Mouse (Mus musculus) MN1 (cell line): ENCODE data around the gene 1700061G19Rik.

Experiments
- DNase-seq: peaks from one replicate; pipeline ENCODE4 v3.0.0-alpha.2; 2016; ENCODE audit warnings: low spot score

The 1700061G19Rik gene

DNA sequence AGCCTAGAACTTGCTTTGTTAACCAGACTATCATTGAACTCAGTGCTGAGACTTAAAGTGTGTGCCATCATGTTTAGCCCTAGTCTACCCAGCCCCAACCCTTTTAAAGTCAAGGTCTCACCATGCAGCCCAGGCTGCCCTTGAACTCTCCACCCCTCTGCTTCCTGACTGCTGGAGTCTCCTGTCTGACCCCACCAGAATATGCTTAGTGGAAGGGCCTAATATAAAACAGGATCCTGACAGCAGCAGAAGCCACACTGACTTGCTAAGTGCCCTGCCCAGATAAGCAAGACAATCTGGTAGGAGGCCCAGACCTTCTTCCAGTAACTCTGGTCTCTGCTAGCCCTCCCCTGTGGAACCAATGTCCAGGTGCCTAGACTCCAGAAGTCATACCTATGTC lies 53.8 kb downstream of the 1700061G19Rik start:
- DNase-seq = no peak

DNA sequence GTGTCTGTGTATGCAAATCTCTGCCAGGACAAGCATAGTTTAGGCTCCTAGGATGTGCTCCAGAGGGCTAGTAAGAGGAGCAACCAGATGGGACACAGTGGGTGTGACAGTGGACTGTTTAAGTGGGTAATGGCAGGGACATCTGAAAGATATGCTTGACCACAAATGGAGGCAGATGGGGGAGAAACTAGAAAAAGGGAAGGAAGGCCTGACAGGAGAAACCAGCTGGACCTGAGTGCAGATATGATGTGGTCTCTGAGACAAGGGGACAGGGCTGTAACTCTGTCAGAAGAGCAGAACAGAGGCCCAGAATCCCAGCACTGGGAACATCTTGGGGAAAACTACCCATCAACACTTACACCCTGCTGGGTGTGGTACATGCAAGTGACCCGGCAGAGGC lies 54.3 kb downstream of the 1700061G19Rik start:
- no peak for DNase-seq

DNA sequence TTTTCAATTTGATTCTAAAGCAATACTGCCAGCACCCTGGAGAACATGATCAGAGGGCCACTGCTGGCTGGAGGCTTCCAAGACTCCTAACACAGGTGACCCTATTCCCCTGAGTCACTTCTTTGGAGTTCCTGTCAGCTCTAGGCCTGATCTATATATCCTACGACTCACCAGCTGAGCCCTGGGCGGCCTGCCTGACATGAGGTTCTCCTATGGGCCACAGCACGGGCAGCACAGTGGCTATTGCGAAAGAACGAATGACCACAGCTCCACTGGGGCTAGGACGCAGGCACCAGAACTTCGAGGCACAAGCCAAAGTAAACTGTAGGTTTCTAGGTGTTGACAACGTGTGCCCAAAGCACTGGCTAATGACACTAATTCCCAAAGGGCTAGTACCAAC lies 54.7 kb downstream of the 1700061G19Rik start:
- no peak for DNase-seq

DNA sequence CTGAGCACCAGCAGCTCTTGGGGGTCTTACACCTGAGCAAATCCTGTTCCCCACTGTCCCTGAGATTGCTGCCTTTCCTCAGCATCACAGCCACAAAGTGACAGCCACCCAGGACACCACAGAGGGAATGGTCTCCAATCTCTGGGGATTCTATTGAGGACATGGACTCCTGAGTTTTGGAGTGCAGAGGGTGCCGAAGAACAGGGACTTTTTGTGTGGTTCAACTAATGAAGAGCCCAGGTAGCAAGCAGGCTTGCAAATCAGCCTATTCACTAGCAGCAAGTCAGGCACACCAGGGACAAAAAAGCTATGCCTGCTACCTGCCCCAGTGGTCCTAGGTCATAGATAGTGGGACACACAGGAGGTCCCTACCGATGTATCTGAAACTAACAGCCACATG lies 58.1 kb downstream of the 1700061G19Rik start:
- no peak for DNase-seq

DNA sequence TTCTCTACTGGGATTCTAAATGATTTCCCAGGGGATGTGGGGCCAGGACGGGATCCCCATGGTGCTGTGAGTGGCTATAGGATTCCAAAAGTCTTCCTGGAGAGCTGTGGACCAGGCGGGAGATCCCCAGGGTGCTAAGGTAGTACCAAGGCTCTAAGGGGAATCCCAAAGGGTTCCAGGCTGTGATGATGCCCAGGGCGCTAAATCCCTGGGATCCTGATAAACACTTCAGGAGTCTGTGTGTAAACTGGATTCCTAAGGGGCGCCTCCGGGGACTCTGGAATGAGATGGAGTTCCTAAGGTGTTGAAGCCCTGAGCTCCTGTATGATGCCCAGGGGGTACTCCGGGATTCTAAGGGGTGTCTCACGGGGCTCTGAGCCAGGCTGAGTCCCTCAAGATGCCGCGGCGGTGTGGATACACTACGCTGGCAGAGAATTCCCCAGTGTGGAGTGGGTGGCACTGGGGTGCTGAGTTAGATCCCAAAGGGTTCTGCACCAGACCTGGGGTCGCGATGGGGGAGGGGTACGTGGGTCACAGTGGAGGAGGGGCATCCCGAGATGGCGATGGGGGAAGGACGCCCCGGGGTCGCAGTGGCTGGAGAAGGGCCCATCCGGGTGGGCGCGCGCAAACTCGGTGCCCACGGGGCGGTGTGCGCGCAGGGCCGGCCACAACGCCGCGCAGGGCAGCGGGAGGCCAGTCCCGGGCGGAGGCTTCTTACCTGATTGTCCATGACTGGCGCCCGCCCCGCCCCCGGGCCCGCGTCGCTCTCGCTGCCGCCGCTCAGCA lies 59.5 kb downstream of the 1700061G19Rik start:
- peak; percentile 40 for DNase-seq

DNA sequence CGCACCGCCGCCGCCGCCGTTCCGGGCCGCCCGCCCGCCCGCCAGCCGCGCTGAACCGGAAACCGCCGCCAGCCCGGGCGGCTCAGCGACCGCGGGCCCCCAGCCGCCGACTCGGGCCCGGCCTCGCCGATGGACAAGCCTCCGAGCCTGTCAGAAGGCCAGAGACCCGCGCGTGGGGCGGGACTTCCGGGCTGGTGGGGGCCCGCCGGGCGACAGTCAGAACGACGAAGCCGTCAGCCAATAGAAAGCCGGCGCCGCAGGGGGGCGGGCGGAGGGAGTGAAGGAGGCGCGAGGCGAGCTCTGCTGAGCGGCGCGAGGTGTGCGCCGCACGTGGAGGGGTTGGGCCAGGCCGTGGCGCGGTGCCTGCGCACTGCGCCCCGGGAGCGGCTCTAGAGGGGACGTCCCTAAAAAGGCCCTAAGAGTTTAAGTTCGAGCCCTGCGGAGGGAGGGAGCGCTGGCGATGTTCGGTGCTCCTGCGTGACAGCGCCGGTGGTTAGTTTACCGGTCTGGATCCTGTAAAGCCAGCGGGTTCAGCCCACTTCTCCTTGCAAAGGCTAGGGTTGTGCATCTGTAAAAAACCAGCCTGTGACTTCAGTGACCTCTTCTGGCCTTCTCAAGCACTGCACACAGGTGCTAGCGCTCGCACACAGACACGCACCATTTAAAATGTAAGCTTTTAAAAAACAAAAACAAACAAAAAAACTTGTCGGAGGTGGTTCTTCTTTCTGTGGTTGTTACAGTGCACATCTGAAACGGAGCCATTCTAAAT lies 60.3 kb downstream of the 1700061G19Rik start, which contains the start of gene Mllt1:
Gene Mllt1, minus strand, starts transcription at position 53 of the 769 bp plus-strand sequence.
- peak; percentile 89 for DNase-seq

DNA sequence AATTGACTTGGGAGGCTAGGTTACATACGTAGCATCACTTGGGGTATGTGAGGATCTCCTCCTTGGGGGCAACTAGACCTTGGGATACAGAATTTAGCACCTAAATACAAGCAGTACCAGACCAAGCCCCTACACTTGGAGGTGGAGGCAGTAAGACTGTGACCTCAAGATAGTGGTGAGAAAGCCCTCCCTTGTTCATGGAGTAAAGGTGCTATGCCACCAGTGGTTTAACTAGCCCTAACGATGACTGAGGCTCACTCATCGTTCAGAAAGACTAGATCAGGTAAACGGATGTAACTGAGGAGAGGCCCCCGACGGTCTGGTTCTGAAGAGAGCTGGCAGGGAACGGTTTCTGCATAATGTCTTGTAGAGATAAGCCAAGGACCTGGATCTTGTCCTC lies 61.5 kb downstream of the 1700061G19Rik start:
- DNase-seq = no peak
